Mouse (Mus musculus): ENCODE measurements around the gene Zfp420. TPM values are rescaled to one million over a fixed set of nuclear protein-coding genes. Genes with fewer than 3 reads are reported as not detected.

The Zfp420 gene
- 5.7 TPM for polyA plus RNA-seq (2014; fragmentation: Illumina TruSeq; extraction: RNeasy Lipid Tissue Mini Kit (QIAGEN cat#74804); ENCODE audit: low read depth, low replicate concordance)

GRCm38 (mm10) chr7:29859532-29860517 is at the start of gene Zfp420:
Gene Zfp420, plus strand, starts transcription at chr7:29859979.

DNA sequence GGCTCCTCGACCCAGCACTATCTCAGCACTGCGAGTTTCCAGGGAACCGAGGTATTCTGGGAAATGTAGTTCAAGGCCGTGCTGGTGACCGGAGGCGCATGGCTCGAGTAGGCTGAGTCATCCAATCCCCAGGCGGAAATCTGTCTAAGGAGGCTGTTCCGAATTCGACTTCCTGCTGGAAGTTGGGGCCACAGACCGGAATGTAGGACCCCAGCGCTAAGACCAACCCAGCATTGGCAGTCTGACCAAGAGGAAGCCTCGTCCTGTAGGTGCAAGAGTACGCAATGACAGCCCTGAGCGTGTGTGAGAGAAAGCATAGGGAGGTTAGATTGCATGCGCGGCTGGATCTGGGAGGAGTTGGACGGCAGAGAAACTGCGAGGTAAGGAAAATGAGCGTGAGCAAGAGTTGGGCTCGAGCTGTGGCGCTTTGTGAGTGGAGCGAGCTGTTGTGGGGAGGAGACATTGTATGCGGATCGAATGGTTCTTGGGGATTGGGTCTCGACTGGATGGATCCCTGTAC is 43.8 kb upstream of the Zfp420 start, which contains the start of gene Zfp790:
TSS of gene Zfp790 (plus strand) at position 205 of the 520 bp plus-strand sequence.

DNA sequence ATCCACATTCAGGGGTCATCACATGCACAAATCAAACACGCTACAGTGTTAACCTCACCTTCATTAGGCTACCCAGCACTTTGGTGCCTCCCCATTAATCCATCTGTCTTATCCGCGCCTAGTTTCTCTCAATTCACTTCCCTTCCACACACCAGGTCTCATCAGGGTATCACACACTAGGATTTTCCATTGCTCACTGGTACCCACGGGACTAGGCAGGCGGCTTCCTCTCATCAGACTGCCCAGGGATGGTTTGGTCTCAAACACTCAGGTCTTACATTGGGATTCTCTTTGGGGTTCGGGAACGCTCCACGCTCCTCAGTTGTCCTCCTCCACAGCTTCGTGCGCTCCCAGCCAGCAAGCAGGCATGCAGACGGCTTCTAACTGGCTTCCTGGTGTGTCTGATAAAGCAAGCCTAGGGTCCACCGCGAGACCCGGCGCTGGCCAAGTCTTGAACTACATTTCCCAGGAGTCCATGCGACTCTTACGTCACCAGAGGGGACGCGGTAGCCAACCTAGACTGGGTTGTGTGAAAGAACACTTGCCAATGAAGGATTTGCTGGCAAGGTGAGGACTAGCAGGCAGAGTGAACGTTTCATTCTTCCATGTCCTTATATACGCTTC is 6.4 kb upstream of the Zfp420 start, which contains the start of gene Zfp940:
TSS of gene Zfp940 (minus strand) at position 451 of the 624 bp plus-strand sequence.

DNA sequence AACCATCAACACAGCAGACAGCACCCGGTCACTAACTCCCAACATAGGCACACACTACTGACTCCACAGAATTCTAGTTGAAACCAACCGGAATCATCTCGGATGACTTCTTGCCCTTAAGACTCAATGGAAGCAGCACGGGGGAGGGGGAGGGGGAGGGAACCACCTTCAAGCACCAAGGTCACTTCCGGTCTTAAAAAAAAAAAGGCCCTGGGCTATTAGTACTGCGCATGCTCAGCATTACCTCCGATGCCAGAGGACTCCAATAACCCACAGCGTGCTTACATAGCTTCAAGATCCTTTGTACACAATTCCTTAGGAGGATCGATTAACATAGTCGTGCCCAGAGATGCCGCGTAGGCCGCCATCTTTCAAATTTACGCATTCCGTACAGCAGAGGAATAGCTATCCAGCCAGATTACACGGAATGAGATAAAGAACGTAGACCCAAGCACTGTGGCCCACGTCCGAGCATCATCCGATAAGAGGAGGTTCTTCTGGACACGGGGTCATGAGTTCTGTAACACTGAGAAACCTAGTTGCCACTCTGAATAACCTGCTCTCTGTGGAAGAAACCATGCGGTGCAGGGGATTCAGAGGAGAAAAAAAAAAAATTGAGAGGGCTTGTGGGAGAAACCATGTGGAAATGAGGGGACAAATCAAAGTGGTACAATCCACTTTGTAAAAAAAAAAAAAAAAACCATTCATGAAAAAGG is 46.3 kb downstream of the Zfp420 start, which contains the start of gene Zfp27:
TSS of gene Zfp27 (minus strand) at position 607 of the 716 bp plus-strand sequence.

GRCm38 (mm10) chr7:29908130-29908950 is 48.6 kb downstream of the Zfp420 start, which contains the start of gene Zfp383:
Gene Zfp383, plus strand, starts transcription at chr7:29908223.

Other genes starting within 250 kb of the Zfp420 start
- 94.6 TPM for gene Catsperg2, start 132.9 kb upstream of the Zfp420 start, polyA plus RNA-seq (2014; fragmentation: Illumina TruSeq; extraction: RNeasy Lipid Tissue Mini Kit (QIAGEN cat#74804); ENCODE audit: low read depth, low replicate concordance)
- gene Zfp84, start 91.4 kb upstream of the Zfp420 start, polyA plus RNA-seq (2014; fragmentation: Illumina TruSeq; extraction: RNeasy Lipid Tissue Mini Kit (QIAGEN cat#74804); ENCODE audit: low read depth, low replicate concordance) = 2.0 TPM
- 0.29 TPM for gene Zfp30, start 76.0 kb upstream of the Zfp420 start, polyA plus RNA-seq (2014; fragmentation: Illumina TruSeq; extraction: RNeasy Lipid Tissue Mini Kit (QIAGEN cat#74804); ENCODE audit: low read depth, low replicate concordance)
- gene Zfp790, start 43.9 kb upstream of the Zfp420 start, polyA plus RNA-seq (2014; fragmentation: Illumina TruSeq; extraction: RNeasy Lipid Tissue Mini Kit (QIAGEN cat#74804); ENCODE audit: low read depth, low replicate concordance) = 2.7 TPM
- 4.0 TPM for gene Zfp940, start 6.3 kb upstream of the Zfp420 start, polyA plus RNA-seq (2014; fragmentation: Illumina TruSeq; extraction: RNeasy Lipid Tissue Mini Kit (QIAGEN cat#74804); ENCODE audit: low read depth, low replicate concordance)
- gene Zfp27, start 46.6 kb downstream of the Zfp420 start, polyA plus RNA-seq (2014; fragmentation: Illumina TruSeq; extraction: RNeasy Lipid Tissue Mini Kit (QIAGEN cat#74804); ENCODE audit: low read depth, low replicate concordance) = 3.7 TPM
- gene Zfp383, start 48.2 kb downstream of the Zfp420 start, polyA plus RNA-seq (2014; fragmentation: Illumina TruSeq; extraction: RNeasy Lipid Tissue Mini Kit (QIAGEN cat#74804); ENCODE audit: low read depth, low replicate concordance) = 4.6 TPM
- 1.8 TPM for gene Zfp74, start 94.1 kb downstream of the Zfp420 start, polyA plus RNA-seq (2014; fragmentation: Illumina TruSeq; extraction: RNeasy Lipid Tissue Mini Kit (QIAGEN cat#74804); ENCODE audit: low read depth, low replicate concordance)
- gene Zfp568, start 124.0 kb downstream of the Zfp420 start, polyA plus RNA-seq (2014; fragmentation: Illumina TruSeq; extraction: RNeasy Lipid Tissue Mini Kit (QIAGEN cat#74804); ENCODE audit: low read depth, low replicate concordance) = 3.3 TPM
- gene Zfp14, start 191.4 kb downstream of the Zfp420 start, polyA plus RNA-seq (2014; fragmentation: Illumina TruSeq; extraction: RNeasy Lipid Tissue Mini Kit (QIAGEN cat#74804); ENCODE audit: low read depth, low replicate concordance) = 2.4 TPM
- 2.5 TPM for gene Zfp82, start 212.9 kb downstream of the Zfp420 start, polyA plus RNA-seq (2014; fragmentation: Illumina TruSeq; extraction: RNeasy Lipid Tissue Mini Kit (QIAGEN cat#74804); ENCODE audit: low read depth, low replicate concordance)
- gene Gm26920, start 230.4 kb downstream of the Zfp420 start, polyA plus RNA-seq (2014; fragmentation: Illumina TruSeq; extraction: RNeasy Lipid Tissue Mini Kit (QIAGEN cat#74804); ENCODE audit: low read depth, low replicate concordance) = 0.41 TPM
- 1.9 TPM for gene Zfp566, start 230.5 kb downstream of the Zfp420 start, polyA plus RNA-seq (2014; fragmentation: Illumina TruSeq; extraction: RNeasy Lipid Tissue Mini Kit (QIAGEN cat#74804); ENCODE audit: low read depth, low replicate concordance)
- 31.7 TPM for gene Zfp260, start 234.8 kb downstream of the Zfp420 start, polyA plus RNA-seq (2014; fragmentation: Illumina TruSeq; extraction: RNeasy Lipid Tissue Mini Kit (QIAGEN cat#74804); ENCODE audit: low read depth, low replicate concordance)